Mouse (Mus musculus): ENCODE results near the gene H2-K1.

GRCm38 (mm10) chr17:34022987-34023386 is 22.8 kb upstream of the H2-K1 start:
- no peak for TF ChIP-seq CTCF (IDR thresholded peaks at IDR 0.05; ENCODE audit: extremely low read depth, insufficient read depth, low read length)
- no peak for TF ChIP-seq POLR2A (IDR thresholded peaks at IDR 0.05; ENCODE audit: extremely low read depth, insufficient read depth, low read length)
